Mouse (Mus musculus) liver, adult 2 months (tissue): Measurements from ENCODE around the gene Dbn1.

Experiments
- CTCF ChIP-seq: fragments of 200-500 bp; IDR thresholded peaks from 2 replicates; pipeline ENCODE4 v1.5.1; 2011; ENCODE audit warnings: low read depth, low read length, control low read depth
- POLR2A ChIP-seq: fragments of 200-500 bp; IDR thresholded peaks from 2 replicates; pipeline ENCODE4 v1.6.1; 2011; ENCODE audit warnings: low read length, control low read depth; ENCODE audit not compliant: insufficient read depth; ENCODE audit errors: extremely low read depth

GRCm38 (mm10) chr13:55479008-55479407, 8.9 kb downstream of the Dbn1 start:
- TF ChIP-seq CTCF: no peak
- no peak for TF ChIP-seq POLR2A
